Mouse (Mus musculus): ENCODE data around the gene Cfap45. TPM values are rescaled to one million over a fixed set of nuclear protein-coding genes. Genes with fewer than 3 reads are reported as not detected.
A peak's percentile ranks its signal among the peaks of the same experiment; 100 is the strongest.

The Cfap45 gene
- polyA plus RNA-seq, 1 experiment from 2014 or later = 4.8 TPM

DNA sequence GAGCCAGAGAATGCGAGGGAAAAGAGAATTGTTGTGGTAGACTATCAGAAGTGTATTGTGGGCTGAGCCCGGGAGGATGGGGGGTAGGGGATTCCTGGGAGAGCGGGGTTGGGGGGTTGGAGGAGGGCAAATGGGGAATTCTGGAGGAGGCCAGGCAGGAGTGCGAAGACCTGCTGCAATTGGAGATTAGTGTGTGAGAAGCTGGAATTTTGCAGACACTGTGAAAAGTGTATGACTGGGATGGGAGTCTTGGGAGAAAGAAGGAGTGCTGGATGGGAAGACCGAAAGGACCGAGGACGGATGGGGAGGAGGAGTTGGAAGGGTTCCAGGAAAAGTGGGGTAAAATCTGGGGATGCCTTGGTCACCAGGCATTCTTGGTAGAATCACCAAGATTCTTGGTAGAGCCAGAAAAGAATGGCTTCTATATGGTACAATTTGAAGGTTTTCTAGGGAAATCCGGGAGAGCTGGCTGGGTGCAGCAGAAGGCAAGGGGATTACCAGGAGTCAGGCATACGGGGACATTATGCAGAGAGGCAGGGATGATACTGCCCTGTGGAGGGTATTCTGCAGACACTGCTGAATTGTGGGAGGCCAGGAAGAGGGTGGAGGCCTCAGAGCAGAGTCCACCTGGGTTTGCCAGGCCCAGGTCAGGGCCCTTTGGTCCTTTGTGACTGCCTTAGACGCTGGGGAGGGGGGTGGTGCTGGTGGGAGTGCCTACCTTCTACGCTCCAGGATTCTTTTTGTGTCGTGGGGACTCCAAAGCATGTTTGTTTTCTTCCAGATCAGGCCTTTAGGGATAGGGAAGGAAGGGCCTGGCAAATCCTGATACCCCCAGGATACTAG lies 37.9 kb upstream of the Cfap45 start:
- 3% methylated on average over 12 of the region's 12 CpGs for WGBS
- Histone ChIP-seq H3K9ac (ENCODE audit: low read depth, low read length) (peak overlapping the region; percentile 80), H3K36me3 (ENCODE audit: control insufficient read depth, insufficient read depth, low read length) (no peaks in the 10 kb centered on the region), H3K4me1 (replicated peaks; ENCODE audit: control insufficient read depth, insufficient read depth, low read length) (peaks cover 22% of the 10 kb centered on the region), H3K27me3 (ENCODE audit: control insufficient read depth, insufficient read depth, low read length) (0 out of 2 replicates have a peak, but pooled peaks cover 2% of the 10 kb centered on the region), H3K9me3 (ENCODE audit: control insufficient read depth, low read length) (no peaks in the 10 kb centered on the region), H3K4me2 (replicated peaks; ENCODE audit: low read depth, low read length) (peak overlapping the region; percentile 86), H3K27ac (ENCODE audit: low read depth, low read length) (peak overlapping the region; percentile 58; the same call in 1 of the 2 replicates), H3K4me3 (ENCODE audit: low read depth, low read length) (peak overlapping the region; percentile 62)
- peak; percentile 37 for DNase-seq (ENCODE audit: low spot score)
- ATAC-seq (ENCODE audit: low FRiP score) = peak; percentile 2; the same call in 1 of the 2 replicates

GRCm38 (mm10) chr1:172483361-172483660 lies 37.3 kb upstream of the Cfap45 start:
- H3K4me3 ChIP-seq (ENCODE audit: low read depth, low read length) = peak overlapping the region; percentile 62
- H3K36me3 ChIP-seq (ENCODE audit: control insufficient read depth, insufficient read depth, low read length) = no peaks in the 10 kb centered on the region
- H3K27ac ChIP-seq (ENCODE audit: low read depth, low read length) = peak overlapping the region; percentile 58; the same call in 1 of the 2 replicates
- 0 out of 2 replicates have a peak, but pooled peaks cover 2% of the 10 kb centered on the region for H3K27me3 ChIP-seq (ENCODE audit: control insufficient read depth, insufficient read depth, low read length)
- H3K4me1 ChIP-seq (replicated peaks; ENCODE audit: control insufficient read depth, insufficient read depth, low read length) = peaks cover 22% of the 10 kb centered on the region
- H3K4me2 ChIP-seq (replicated peaks; ENCODE audit: low read depth, low read length) = peak overlapping the region; percentile 86
- H3K9ac ChIP-seq (ENCODE audit: low read depth, low read length) = peak overlapping the region; percentile 80
- ATAC-seq (ENCODE audit: low FRiP score) (no peak), DNase-seq (ENCODE audit: low spot score) (peak; percentile 26)
- H3K9me3 ChIP-seq (ENCODE audit: control insufficient read depth, low read length) = no peaks in the 10 kb centered on the region
- 4% methylated on average over 4 of the region's 4 CpGs for WGBS

- H3K9ac ChIP-seq (ENCODE audit: low read depth, low read length) = 0 out of 2 replicates have a peak overlapping the region, but pooled peaks have one; percentile 19
- 42% methylated on average over 11 of the region's 11 CpGs for WGBS
- DNase-seq (ENCODE audit: low spot score) (peak; percentile 23), ATAC-seq (ENCODE audit: low FRiP score) (no peak)
- H3K27ac ChIP-seq (ENCODE audit: low read depth, low read length) = no peak overlapping the region
- H3K4me2 ChIP-seq (replicated peaks; ENCODE audit: low read depth, low read length) = peak overlapping the region; percentile 86
- H3K9me3 ChIP-seq (ENCODE audit: control insufficient read depth, low read length) = no peaks in the 10 kb centered on the region
- no peaks in the 10 kb centered on the region for H3K36me3 ChIP-seq (ENCODE audit: control insufficient read depth, insufficient read depth, low read length)
- peak overlapping the region; percentile 62 for H3K4me3 ChIP-seq (ENCODE audit: low read depth, low read length)
- H3K27me3 ChIP-seq (ENCODE audit: control insufficient read depth, insufficient read depth, low read length) = 0 out of 2 replicates have a peak, but pooled peaks cover 2% of the 10 kb centered on the region
- H3K4me1 ChIP-seq (replicated peaks; ENCODE audit: control insufficient read depth, insufficient read depth, low read length) = peaks cover 22% of the 10 kb centered on the region
Measured at GRCm38 (mm10) chr1:172484236-172484635, 36.4 kb upstream of the Cfap45 start.

DNA sequence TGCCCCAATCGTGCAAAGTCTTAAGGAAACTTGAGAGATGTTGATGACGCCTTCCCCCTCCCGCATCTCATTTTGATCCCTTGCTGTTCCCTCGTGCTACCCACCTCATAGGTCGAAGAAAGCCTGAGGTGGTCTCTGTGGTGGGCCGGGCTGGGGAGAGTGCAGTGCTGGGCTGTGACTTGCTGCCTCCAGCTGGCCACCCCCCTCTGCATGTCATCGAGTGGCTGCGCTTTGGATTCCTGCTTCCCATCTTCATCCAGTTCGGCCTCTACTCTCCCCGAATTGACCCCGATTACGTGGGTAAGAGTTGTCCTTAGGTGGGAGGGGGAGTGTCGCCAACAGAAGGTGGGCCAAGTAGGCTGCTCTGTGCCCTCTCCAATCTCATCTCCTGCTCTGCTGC lies 35.9 kb upstream of the Cfap45 start:
- 58% methylated on average over 12 of the region's 13 CpGs for WGBS
- DNase-seq (ENCODE audit: low spot score) (no peak), ATAC-seq (ENCODE audit: low FRiP score) (no peak)
- 0 out of 2 replicates have a peak, but pooled peaks cover 2% of the 10 kb centered on the region for H3K27me3 ChIP-seq (ENCODE audit: control insufficient read depth, insufficient read depth, low read length)
- no peak overlapping the region for H3K27ac ChIP-seq (ENCODE audit: low read depth, low read length)
- H3K4me3 ChIP-seq (ENCODE audit: low read depth, low read length) = peak overlapping the region; percentile 62
- no peak overlapping the region for H3K9ac ChIP-seq (ENCODE audit: low read depth, low read length)
- H3K4me2 ChIP-seq (replicated peaks; ENCODE audit: low read depth, low read length) = peak overlapping the region; percentile 86
- H3K9me3 ChIP-seq (ENCODE audit: control insufficient read depth, low read length) = no peaks in the 10 kb centered on the region
- H3K36me3 ChIP-seq (ENCODE audit: control insufficient read depth, insufficient read depth, low read length) = no peaks in the 10 kb centered on the region
- H3K4me1 ChIP-seq (replicated peaks; ENCODE audit: control insufficient read depth, insufficient read depth, low read length) = peaks cover 22% of the 10 kb centered on the region

DNA sequence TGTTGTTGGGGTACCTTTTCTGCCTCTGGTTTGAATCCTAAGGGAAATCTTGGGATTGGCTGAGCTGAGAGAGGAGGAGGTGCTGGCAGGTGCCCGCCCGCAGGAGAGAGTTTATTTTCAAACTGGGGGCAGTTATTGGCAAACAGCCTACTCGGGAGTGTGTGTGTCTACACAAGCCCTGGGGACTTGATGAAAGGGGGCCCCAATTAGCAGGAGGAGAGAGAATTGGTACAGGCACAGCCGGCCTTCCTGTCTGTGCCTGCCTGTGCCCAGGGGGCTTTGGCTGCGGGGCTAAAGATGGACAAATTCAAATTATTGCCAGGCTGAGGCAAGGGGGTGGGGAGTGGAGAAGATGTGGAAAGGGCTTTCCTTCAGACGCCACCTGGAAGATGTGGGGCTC lies 34.8 kb upstream of the Cfap45 start:
- DNase-seq (ENCODE audit: low spot score) = no peak
- peak overlapping the region; percentile 86 for H3K4me2 ChIP-seq (replicated peaks; ENCODE audit: low read depth, low read length)
- H3K9ac ChIP-seq (ENCODE audit: low read depth, low read length) = peak overlapping the region; percentile 40; the same call in 1 of the 2 replicates
- H3K27ac ChIP-seq (ENCODE audit: low read depth, low read length) = peak overlapping the region; percentile 49; the same call in 1 of the 2 replicates
- peaks cover 22% of the 10 kb centered on the region for H3K4me1 ChIP-seq (replicated peaks; ENCODE audit: control insufficient read depth, insufficient read depth, low read length)
- H3K9me3 ChIP-seq (ENCODE audit: control insufficient read depth, low read length) = no peaks in the 10 kb centered on the region
- ATAC-seq (ENCODE audit: low FRiP score) = no peak
- H3K4me3 ChIP-seq (ENCODE audit: low read depth, low read length) = peak overlapping the region; percentile 15; the same call in 1 of the 2 replicates
- 0 out of 2 replicates have a peak, but pooled peaks cover under 1% of the 10 kb centered on the region for H3K27me3 ChIP-seq (ENCODE audit: control insufficient read depth, insufficient read depth, low read length)
- 31% methylated on average over 6 of the region's 6 CpGs for WGBS
- no peaks in the 10 kb centered on the region for H3K36me3 ChIP-seq (ENCODE audit: control insufficient read depth, insufficient read depth, low read length)

DNA sequence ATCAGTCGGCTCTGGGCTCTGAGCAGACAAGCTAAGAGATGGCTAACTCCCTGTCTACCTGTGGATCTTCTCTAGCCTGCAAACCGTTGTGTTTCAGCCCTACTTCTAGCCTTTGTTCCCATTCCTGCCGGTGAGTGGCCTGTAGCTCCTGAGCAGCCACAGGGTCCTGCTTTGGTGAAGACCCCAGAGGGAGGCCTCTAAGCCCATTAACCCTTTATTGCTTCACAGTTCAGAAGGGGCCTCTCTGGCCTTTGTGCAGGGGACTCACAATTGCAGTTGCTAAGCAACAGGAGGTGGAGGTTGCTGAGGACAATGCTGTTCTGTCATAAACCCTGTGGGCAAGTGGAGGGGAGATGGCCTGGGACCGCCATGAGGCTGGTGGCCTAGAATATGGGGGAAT lies 34.4 kb upstream of the Cfap45 start:
- Histone ChIP-seq H3K4me3 (ENCODE audit: low read depth, low read length) (peak overlapping the region; percentile 15; the same call in 1 of the 2 replicates), H3K9me3 (ENCODE audit: control insufficient read depth, low read length) (no peaks in the 10 kb centered on the region), H3K9ac (ENCODE audit: low read depth, low read length) (peak overlapping the region; percentile 40; the same call in 1 of the 2 replicates), H3K27ac (ENCODE audit: low read depth, low read length) (peak overlapping the region; percentile 49; the same call in 1 of the 2 replicates), H3K36me3 (ENCODE audit: control insufficient read depth, insufficient read depth, low read length) (no peaks in the 10 kb centered on the region), H3K27me3 (ENCODE audit: control insufficient read depth, insufficient read depth, low read length) (no peaks in the 10 kb centered on the region), H3K4me1 (replicated peaks; ENCODE audit: control insufficient read depth, insufficient read depth, low read length) (peaks cover 22% of the 10 kb centered on the region), H3K4me2 (replicated peaks; ENCODE audit: low read depth, low read length) (peak overlapping the region; percentile 86)
- 19% methylated on average over 4 of the region's 4 CpGs for WGBS
- DNase-seq (ENCODE audit: low spot score) = peak; percentile 59
- peak; percentile 15; the same call in 1 of the 2 replicates for ATAC-seq (ENCODE audit: low FRiP score)

DNA sequence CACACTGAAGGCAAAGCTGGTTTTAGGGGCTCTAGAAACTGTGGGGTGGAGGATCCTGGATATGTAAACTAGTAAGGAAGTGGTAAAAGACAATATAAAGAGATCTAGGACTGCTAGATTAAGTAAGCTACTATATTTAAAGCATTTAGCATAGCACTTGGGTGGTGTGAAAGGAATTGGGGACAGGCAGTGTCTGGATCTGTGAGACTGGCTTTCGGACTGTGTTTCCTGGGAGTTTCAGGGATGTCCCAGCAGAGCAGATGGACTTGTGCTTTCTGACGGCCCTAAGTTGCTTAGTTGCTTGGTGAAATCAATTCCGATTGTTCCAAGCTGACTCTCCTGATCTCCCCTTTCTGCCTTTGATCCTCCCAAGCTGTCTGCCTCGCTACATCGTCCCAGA lies 34.0 kb upstream of the Cfap45 start:
- 52% methylated on average over 5 of the region's 5 CpGs for WGBS
- H3K27me3 ChIP-seq (ENCODE audit: control insufficient read depth, insufficient read depth, low read length) = no peaks in the 10 kb centered on the region
- H3K36me3 ChIP-seq (ENCODE audit: control insufficient read depth, insufficient read depth, low read length) = 0 out of 2 replicates have a peak, but pooled peaks cover 2% of the 10 kb centered on the region
- peak overlapping the region; percentile 86 for H3K4me2 ChIP-seq (replicated peaks; ENCODE audit: low read depth, low read length)
- ATAC-seq (ENCODE audit: low FRiP score) (no peak), DNase-seq (ENCODE audit: low spot score) (no peak)
- H3K9me3 ChIP-seq (ENCODE audit: control insufficient read depth, low read length) = no peaks in the 10 kb centered on the region
- H3K9ac ChIP-seq (ENCODE audit: low read depth, low read length) = no peak overlapping the region
- 0 out of 2 replicates have a peak overlapping the region, but pooled peaks have one; percentile 49 for H3K27ac ChIP-seq (ENCODE audit: low read depth, low read length)
- H3K4me3 ChIP-seq (ENCODE audit: low read depth, low read length) = no peak overlapping the region
- peaks cover 22% of the 10 kb centered on the region for H3K4me1 ChIP-seq (replicated peaks; ENCODE audit: control insufficient read depth, insufficient read depth, low read length)

DNA sequence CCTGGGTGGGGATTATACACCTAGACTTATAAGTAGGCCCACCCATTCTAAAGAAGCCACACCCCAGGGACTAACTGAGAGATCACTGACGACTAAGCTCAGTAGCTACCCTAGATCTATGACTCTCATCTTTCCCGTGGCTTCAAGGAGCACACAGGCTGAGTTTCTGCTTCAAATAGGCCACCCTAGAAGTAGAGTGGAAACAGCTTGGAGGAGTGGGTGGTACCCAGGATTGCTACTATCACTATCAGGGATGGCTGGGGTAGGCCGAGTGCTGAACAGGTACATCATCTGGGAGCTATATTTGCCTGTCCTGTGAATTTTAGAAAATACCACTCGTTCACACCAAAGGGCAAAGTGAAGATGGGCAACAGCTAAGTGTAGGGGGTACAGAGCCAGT lies 32.7 kb upstream of the Cfap45 start:
- Histone ChIP-seq H3K36me3 (ENCODE audit: control insufficient read depth, insufficient read depth, low read length) (0 out of 2 replicates have a peak, but pooled peaks cover 5% of the 10 kb centered on the region), H3K4me1 (replicated peaks; ENCODE audit: control insufficient read depth, insufficient read depth, low read length) (peaks cover 22% of the 10 kb centered on the region), H3K4me3 (ENCODE audit: low read depth, low read length) (no peak overlapping the region), H3K9ac (ENCODE audit: low read depth, low read length) (no peak overlapping the region), H3K27me3 (ENCODE audit: control insufficient read depth, insufficient read depth, low read length) (no peaks in the 10 kb centered on the region), H3K27ac (ENCODE audit: low read depth, low read length) (no peak overlapping the region), H3K4me2 (replicated peaks; ENCODE audit: low read depth, low read length) (no peak overlapping the region), H3K9me3 (ENCODE audit: control insufficient read depth, low read length) (no peaks in the 10 kb centered on the region)
- DNase-seq (ENCODE audit: low spot score) = no peak
- WGBS = 84% methylated on average over 4 of the region's 4 CpGs
- no peak for ATAC-seq (ENCODE audit: low FRiP score)
